Mouse (Mus musculus) T-helper 2 cell (primary cell): ENCODE results near the gene Lss.

ENCODE experiments used
- in situ Hi-C: fragments of 300-600 bp; cut with MboI, MseI; formaldehyde crosslinking; loops from one replicate; pipeline ENCODE4 v1.15.1; 2025; ENCODE audit warnings: high pct_unique_total_duplicates

Gene Lss

GRCm38 (mm10) chr10:76531375-76531774 lies at the start of gene Lss:
Lss (plus strand) TSS chr10:76531588.
- in situ Hi-C loops: no loop called here

- in situ Hi-C loops: no loop called here
Observed at GRCm38 (mm10) chr10:76486302-76486701, 45.1 kb upstream of the Lss start.

DNA sequence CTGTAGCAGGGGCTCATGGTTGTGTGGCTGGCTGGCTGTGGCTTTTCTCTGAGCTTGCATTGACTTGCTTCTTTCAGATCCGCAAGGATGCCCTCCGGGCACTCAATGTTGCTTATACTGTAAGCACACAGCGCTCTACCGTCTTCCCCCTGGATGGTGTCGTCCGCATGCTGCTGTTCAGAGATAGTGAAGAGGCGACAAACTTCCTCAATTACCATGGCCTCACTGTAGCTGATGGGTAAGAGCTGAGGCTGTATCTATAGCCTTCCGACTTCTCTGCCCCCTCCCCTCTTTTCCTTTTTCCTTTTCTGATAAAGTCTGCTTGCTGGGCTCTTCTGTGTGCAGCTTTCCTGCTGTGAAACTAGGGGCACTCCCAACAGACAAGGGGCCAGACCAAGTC lies 43.1 kb upstream of the Lss start:
- in situ Hi-C loops: no loop called here

DNA sequence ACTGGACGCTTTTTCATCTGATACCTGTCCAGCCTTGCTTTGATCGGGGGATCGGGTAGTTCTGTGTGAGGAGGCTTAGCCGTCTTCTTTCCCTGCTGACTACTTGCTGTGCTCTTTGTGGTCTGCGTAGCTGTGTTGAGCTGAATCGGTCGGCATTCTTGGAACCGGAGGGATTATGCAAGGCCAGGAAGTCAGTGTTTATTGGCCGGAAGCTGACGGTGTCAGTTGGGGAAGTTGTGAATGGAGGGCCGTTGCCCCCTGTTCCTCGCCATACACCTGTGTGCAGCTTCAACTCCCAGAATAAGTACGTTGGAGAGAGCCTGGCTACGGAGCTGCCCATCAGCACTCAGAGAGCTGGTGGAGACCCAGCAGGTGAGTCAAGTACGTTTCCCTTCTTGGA lies 42.2 kb upstream of the Lss start:
- in situ Hi-C loops: no loop called here

DNA sequence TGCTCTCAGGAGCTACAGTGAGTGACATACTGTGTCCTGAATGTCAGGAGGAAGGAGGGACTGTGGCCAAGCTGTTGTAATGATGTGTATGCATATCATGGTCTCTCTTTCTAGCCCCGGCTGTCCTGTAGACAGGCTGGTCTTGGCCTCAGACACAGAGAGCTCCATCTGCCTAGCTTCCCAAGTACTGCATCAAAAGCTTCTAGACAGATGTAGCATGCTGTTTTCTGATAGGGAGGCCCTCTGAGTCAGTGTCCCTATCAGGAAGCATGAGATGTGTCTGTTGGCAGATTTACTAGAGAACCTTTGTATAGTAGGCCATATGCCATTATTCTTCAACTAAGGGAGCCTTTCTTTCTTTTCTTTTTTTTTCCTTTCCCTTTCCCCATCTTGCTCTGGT lies 37.9 kb upstream of the Lss start:
- in situ Hi-C loops: no loop called here

- in situ Hi-C loops: no loop called here
Observed at GRCm38 (mm10) chr10:76495501-76495900, 35.9 kb upstream of the Lss start.

GRCm38 (mm10) chr10:76496366-76496765 lies 35.0 kb upstream of the Lss start:
- in situ Hi-C loops: no loop called here

- in situ Hi-C loops: no loop called here
Observed at GRCm38 (mm10) chr10:76497522-76497921, 33.9 kb upstream of the Lss start.

- in situ Hi-C loops: loop anchor here (10.0 kb wide), 1 partner anchor 1050 kb away; no protein-coding TSS in a partner anchor
Observed at GRCm38 (mm10) chr10:76504271-76504943, 27.0 kb upstream of the Lss start.

DNA sequence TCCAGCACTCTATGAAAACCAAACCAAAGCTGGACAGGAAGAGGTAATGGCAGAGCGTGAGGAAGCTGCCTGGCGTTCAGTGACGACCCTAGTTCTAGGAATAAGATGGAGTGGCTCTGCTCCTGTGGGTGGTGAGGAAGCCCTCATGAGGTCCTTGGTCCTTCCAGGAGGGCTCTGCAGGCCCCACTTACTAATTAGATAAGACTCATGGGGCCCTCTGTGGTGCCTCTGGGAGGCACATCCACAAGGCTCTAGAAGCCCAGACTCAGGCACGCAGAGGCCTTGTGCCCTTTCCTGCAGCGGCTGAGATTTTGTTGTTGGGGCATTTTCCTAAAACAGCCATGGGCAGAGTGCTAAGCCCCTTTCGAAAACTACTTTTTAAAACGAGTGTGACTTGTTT lies 25.5 kb upstream of the Lss start:
- in situ Hi-C loops: loop anchor here (10.0 kb wide), 1 partner anchor 1049 kb away; no protein-coding TSS in a partner anchor

DNA sequence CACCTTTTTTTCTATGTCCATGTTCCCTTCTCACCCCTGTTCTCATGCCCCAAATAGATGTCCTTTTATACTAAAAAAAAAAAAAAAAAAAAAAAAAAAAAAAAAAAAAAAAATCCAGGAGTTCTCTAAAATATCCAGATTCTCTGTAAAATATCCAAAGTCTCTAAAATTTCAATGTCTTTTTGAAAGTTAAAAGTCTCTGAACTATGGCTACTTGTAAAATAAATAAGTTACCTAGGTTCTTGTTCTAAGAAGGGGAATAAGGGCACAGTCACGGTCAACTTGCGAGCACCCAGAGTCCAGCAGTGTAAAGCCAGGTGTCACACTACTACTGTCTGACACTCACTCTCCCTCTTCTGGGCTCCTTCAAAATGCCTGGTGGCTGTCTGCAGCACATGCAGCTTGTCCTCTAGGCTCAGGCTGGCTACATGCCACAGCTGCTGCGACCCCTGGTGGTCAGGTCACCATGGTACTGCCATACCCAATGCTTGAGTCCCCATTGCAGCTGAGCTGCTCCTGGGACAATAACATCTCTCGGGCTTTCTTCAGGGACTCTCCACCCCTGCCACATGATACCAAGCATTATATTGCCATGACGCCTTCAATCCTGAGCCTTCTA lies 18.3 kb upstream of the Lss start:
- in situ Hi-C loops: no loop called here

- in situ Hi-C loops: no loop called here
Observed at GRCm38 (mm10) chr10:76530922-76531321, 466 bp upstream of the Lss start.

DNA sequence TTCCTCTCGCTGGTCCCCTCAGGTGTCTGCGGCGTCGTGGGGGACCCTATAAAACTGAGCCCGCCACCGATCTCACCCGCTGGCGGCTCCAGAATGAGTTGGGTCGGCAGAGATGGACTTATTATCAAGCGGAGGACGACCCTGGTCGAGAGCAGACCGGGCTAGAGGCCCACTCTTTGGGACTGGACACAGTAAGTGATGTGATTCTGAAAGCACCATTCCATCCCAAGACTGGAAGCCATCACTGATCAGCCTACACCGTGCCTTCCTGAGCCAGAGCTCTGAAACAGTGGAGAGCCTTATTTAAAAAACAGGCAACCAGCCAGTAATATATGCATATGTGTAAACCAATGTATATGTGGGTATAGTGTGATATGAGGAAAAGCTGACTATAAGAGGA lies 440 bp downstream of the Lss start:
- in situ Hi-C loops: no loop called here

DNA sequence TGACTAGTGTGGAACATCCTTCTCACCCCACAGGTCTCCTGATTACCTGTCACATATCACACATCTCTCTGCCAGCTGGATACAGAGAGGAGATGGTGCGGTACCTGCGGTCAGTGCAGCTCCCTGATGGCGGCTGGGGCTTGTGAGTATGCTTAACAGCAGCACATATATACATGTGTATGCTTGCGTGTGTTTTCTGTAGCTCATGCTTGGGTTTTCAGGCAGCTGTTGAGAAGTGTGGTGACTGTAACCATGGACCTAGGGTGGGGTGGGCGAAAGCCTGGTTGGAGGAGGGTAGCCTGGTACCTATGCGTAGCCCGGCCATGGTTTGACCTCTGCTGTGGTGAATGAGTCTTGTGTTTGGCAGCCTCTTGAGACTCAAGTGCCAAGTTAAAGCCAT lies 4.1 kb downstream of the Lss start:
- in situ Hi-C loops: no loop called here

DNA sequence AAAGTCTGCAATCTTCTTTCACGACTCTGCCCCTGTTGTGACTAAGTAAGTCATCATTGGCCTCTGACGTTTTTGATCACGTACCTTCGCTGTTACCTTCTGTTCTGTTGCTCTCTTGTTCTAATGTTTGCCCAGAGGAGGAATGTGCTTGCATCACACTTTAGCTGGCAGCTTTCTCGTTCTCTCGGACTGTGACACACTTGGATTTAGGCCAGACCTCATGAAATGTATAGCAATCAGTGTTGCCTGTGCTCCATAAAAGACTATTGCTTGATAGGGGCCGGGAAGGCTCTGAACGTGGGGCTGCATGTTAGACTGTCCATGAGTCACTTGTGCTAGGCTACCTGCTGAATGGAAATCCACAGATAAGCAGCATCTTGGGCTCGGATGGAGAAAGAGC lies 6.2 kb downstream of the Lss start:
- in situ Hi-C loops: no loop called here

GRCm38 (mm10) chr10:76541336-76542085 lies 10.1 kb downstream of the Lss start:
- in situ Hi-C loops: no loop called here

- in situ Hi-C loops: no loop called here
Observed at GRCm38 (mm10) chr10:76542636-76543375, 11.4 kb downstream of the Lss start.

- in situ Hi-C loops: no loop called here
Observed at GRCm38 (mm10) chr10:76546566-76546965, 15.2 kb downstream of the Lss start.

DNA sequence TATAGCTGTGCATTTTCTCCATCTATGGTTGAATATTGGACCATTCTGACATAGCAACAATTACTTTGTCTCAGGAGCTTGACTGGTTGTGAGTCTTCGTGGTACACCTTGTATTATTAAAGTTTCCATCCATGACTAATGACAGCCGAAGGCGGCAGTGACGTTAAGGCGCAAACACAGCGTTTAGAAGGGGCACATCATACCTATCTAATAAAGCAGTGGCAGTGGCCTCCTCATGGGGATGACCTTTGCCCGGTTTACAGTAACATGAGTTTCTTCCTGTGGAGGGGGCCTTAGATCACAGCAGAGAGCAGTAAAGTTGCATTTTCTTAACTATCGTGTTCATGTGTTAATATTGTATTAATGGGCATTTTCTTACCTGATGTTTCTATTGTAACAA lies 16.8 kb downstream of the Lss start:
- in situ Hi-C loops: no loop called here

DNA sequence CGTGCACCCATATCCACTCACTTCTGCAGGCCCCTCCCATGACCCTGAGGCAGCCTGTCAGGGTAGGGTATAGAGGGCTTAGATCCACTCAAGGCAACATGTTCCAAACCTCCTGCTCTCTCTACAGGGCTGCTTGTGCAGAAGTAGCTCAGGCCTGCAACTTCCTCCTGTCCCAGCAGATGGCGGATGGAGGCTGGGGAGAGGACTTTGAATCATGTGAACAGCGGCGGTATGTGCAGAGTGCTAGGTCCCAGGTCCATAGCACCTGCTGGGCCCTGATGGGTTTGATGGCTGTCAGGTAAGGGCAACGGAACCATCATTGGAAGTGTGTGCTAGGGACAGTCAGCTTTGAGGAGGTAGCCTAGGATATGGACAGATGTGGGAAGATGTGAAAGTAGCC lies 19.1 kb downstream of the Lss start:
- in situ Hi-C loops: no loop called here

DNA sequence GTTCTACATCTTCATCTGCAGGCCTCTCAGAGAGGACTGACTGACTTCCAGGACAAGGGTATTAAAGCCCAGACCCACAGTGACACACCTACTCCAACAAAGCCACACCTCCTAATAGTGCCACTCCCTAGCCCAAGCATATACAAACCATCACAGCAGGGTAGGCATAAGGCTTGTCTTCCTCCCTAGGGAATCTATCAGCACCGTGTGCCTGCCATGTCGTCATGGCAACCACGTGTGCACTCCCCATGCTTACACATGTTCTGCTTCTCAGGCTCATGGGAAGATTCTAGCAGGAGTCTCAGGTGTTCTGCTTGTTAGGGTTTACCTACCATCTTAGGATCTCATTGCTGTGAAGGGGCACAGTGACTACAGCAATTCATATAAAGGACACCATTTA lies 20.2 kb downstream of the Lss start:
- in situ Hi-C loops: no loop called here

GRCm38 (mm10) chr10:76554061-76554460 lies 22.7 kb downstream of the Lss start:
- in situ Hi-C loops: no loop called here
